Mouse (Mus musculus): ENCODE results near the gene Mrpl38. TPM values are rescaled to one million over a fixed set of nuclear protein-coding genes. Genes with fewer than 3 reads are reported as not detected.

Mrpl38 gene
- polyA plus RNA-seq (2012; rRNA removed): 34.4 and 49.0 TPM in 2 replicates

DNA sequence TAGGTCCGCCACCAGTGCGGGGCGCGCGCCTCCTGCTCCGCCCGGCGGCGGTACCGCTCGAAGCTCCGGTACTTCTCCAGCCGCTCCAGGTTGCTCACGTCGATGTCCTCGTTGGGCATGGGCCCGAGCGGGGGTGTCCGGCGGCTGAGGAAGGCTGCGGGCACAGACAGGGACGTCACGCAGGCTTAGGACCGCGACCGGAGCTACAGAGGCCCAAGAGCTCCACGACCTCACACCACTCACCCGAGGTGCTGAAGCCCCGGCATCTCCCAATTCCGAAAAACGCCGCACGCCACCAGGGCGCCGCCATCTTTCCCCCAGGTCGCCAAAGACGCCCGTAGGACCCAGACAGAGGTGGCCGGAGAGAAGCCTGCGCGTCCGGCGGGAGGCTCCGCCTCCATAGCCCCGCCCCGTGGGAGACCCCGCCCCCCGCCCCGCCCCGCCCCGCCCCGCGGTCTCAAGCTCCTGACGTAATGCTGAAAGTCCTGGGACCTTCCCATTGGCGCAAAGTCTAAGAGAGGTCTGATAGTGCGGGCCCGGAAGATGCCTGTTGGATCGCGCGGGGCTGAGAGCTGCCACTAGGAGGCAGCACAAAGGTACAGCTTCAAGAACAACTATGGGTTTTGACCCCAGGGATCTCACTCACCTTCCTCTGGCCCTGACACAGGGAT lies at the start of gene Mrpl38:
Gene Mrpl38 (minus strand): TSS at position 401 of the 671 bp plus-strand sequence.
- DNase-seq (ENCODE audit: low read depth): peak; percentile 63

- DNase-seq (ENCODE audit: low read depth): no peak
These were observed 48.7 kb upstream of the Mrpl38 start for GRCm38 (mm10) chr11:116187226-116187930.

DNA sequence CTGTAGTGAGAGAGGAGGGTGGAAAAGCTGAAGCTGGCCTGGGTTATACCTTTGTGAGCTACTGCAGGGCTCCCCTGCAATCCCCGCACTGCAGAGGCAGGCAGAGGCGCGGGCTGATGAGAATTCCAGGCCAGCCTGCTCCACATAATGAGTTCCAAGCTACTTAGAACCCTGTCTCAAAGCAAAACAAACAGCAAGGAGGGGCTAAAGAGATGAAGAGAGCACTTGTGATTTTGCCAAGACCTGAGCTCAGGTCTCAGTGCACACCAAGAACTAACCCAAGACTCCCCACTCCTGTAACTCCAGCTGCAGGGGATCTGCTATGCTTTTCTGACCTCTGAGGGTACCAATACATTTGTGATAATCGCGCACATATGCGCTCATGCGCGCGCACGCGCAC lies 47.7 kb upstream of the Mrpl38 start:
- no peak for DNase-seq (ENCODE audit: low read depth)

GRCm38 (mm10) chr11:116185836-116186235 lies 47.2 kb upstream of the Mrpl38 start:
- no peak for DNase-seq (ENCODE audit: low read depth)

- no peak for DNase-seq (ENCODE audit: low read depth)
These were observed 39.9 kb upstream of the Mrpl38 start for GRCm38 (mm10) chr11:116178411-116179121.

DNA sequence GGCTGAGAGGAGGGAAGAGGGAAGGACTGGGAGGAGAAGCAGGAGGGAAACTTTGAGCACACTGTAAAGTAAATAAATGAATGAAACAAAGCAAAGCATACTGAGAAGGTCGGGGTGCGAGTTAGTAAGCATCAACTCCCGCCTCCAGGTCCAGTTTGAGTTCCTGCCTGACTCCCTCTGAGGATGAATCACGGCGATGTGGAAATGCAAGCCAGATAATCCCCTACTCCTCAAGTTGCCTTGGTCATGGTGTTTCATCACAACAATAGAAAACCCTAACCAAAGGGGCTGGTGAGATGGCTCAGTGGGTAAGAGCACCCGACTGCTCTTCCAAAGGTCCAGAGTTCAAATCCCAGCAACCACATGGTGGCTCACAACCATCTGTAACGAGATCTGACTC lies 37.3 kb upstream of the Mrpl38 start:
- no peak for DNase-seq (ENCODE audit: low read depth)

GRCm38 (mm10) chr11:116174775-116175448 lies 36.2 kb upstream of the Mrpl38 start:
- DNase-seq (ENCODE audit: low read depth): no peak

- no peak for DNase-seq (ENCODE audit: low read depth)
These were observed 33.3 kb upstream of the Mrpl38 start for GRCm38 (mm10) chr11:116171959-116172358.

DNA sequence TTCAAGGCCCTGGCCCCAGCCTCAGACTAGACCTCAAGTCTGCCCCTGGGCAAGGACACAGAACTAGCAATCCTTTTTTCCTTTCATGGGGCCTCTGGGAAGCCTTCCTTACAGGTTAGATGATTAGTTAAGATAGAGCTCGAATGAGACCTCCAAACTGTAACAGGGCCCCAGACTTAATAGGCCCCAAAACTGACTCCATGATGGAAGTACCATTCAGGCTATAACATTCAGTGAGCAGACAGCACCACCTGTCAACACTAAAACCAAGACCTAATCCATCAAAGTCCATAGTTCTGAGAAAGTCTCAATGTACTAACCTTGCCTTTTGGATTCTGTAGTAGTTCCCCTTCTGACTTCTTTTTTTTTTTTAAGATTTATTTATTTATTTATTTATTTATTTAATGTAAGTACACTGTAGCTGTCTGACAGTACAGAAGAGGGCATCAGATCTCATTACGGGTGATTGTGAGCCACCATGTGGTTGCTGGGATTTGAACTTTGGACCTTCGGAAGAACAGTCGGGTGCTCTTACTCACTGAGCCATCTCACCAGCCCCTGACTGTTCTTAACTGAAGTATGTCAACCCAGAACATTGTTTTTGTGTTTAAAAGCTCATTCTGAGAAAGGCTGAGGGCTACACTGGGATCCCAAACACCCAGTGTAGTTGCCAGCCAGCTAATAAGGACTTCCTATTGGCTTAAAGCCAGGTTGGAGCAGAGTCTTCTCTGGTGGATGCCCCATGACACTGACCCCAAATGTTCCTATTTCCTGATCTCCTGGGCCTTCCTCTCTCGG lies 31.5 kb upstream of the Mrpl38 start:
- no peak for DNase-seq (ENCODE audit: low read depth)

GRCm38 (mm10) chr11:116169214-116169613 lies 30.5 kb upstream of the Mrpl38 start:
- no peak for DNase-seq (ENCODE audit: low read depth)

DNA sequence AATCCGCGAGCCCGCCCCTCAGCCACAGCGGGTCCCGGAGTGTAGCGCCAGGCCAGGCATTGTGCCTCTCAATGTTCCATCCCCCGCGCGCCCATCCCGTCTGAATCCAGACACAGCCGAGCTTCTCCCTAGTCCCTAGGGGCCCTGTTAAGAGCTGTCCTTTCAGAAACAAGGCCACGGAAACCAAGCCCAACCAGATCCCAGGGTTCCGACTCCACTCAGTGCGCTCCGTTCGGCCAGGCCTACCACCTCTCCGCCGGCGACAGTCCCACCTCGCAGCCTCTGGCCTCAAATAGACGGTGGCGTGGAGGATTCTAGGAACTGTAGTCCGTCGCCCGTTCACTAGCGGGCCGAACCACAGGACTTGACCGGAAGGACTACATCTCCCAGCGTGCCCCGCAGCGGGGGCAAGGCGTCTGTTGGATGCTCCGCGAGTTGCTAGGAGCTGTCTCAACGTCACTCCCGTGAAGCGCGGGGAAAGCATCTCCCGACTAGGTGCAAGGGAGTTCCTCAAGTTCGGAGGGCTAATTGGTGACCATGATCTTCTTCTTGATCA lies 29.3 kb upstream of the Mrpl38 start, which contains the start of gene Fbf1:
Gene Fbf1 (minus strand): TSS at position 283 of the 556 bp plus-strand sequence.
- no peak for DNase-seq (ENCODE audit: low read depth)

DNA sequence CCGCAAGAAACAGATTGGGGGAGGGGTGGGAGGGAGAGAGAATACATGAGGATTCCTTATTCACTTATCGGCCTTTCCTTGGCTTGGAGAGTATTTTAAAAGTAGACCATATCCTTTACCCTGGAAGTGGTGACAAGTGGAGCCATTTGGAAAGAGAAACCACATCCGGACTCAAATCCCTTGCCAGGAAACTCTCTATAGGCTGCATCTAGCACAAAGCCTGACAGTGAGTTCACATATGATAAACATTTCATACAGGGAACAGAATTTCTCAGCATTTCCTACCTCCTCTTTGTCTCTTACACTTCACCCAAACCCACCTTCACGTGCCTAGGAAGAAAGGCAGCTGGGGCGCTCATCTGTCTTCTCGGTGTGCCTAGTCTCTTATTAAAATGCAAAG lies 28.6 kb upstream of the Mrpl38 start:
- DNase-seq (ENCODE audit: low read depth): no peak

DNA sequence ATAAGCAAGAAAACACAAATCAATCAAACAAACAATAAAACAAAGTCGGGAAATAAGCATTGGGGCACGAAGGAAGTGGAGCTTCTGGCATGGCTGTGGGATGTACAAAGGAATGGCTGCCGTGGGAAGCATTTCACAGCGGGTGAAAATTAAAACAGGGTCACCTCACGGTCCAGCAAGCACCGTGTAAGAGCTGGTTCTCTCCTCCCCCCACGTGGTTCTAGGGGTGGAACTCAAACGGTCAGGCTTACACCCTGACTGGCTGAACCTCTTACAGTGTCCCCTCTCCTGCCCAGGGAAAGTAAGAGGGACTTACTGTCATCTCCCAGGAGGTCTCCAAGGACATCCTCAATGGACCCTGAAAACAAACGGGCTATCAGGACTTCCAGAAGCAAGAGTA lies 24.3 kb upstream of the Mrpl38 start:
- DNase-seq (ENCODE audit: low read depth): no peak

- no peak for DNase-seq (ENCODE audit: low read depth)
These were observed 23.5 kb upstream of the Mrpl38 start for GRCm38 (mm10) chr11:116162146-116162545.

- peak; percentile 81 for DNase-seq (ENCODE audit: low read depth)
These were observed 22.6 kb upstream of the Mrpl38 start for GRCm38 (mm10) chr11:116161312-116161711.

DNA sequence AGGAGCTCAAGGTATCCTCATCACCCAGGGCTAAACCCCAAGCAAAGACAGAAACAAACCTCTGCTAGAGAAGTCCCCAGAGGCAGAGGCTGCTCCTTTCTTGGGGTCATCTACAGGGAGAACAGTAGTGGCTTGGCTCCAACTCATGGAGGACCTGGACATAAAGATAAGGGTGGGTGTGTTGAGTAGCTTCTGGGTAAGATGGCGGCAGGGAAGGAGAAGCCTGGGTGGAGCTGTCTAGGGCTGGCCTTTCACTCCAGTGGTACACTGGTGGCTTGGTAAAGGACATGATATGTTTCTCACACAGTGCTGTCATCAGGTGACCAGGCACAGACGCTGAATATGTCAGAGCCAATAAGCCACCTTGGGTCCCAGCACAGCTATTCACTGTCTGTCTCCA lies 12.3 kb upstream of the Mrpl38 start:
- no peak for DNase-seq (ENCODE audit: low read depth)

DNA sequence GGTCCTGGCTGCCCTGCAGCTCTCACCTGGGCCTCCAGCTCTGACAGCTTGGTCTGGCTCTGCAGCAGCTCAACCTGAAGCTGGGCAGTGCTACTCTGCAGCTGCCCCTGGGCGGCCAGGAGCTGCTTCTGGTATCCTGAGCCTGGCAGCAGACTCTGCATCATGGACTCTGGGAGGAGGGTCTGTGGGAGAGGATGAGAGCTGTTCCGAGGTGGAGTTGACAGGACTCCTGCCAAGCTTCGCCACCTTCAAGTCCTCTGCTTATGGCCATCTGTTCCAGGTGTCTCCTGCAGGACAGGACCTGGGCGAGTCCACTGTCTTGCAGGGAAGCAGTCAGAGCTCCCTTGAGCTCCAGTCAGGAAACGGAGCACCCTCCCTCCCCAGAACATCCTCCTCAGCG lies 10.7 kb upstream of the Mrpl38 start:
- DNase-seq (ENCODE audit: low read depth): no peak

GRCm38 (mm10) chr11:116148761-116149221 lies 10.1 kb upstream of the Mrpl38 start:
- DNase-seq (ENCODE audit: low read depth): no peak

GRCm38 (mm10) chr11:116146294-116146985 lies 7.8 kb upstream of the Mrpl38 start:
- DNase-seq (ENCODE audit: low read depth): no peak
